Mouse (Mus musculus): ENCODE data around the gene Capn2.

DNA sequence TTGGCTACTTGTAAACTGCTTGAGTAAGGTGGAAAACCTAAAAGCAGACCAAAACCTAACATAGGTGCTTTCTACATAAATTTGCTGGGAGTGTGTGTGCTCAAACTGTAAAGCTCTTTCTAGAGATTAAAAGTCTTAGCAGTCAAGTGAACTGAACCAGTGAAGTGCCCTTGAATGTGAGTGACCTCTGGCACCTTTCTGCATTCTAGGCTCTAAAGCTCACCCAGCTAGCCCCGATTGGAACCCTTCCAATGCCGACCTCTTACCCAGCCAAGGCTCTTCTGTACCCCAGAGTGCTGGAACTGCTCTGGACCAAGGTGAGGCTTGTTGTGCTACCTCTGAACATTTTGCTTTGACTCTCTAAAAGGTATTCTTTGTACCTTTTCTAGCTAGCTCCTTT lies 73.3 kb downstream of the Capn2 start:
- TF ChIP-seq CTCF (IDR thresholded peaks at IDR 0.05; ENCODE audit: low read depth) (no peak), EP300 (IDR thresholded peaks at IDR 0.05; ENCODE audit: low read depth) (no peak)
